Mouse (Mus musculus): Measurements from ENCODE around the gene Rsbn1. TPM values are rescaled to one million over a fixed set of nuclear protein-coding genes. Genes with fewer than 3 reads are reported as not detected.

Gene Rsbn1
- polyA plus RNA-seq, 1 experiment from 2014 or later, result 7.2 TPM

DNA sequence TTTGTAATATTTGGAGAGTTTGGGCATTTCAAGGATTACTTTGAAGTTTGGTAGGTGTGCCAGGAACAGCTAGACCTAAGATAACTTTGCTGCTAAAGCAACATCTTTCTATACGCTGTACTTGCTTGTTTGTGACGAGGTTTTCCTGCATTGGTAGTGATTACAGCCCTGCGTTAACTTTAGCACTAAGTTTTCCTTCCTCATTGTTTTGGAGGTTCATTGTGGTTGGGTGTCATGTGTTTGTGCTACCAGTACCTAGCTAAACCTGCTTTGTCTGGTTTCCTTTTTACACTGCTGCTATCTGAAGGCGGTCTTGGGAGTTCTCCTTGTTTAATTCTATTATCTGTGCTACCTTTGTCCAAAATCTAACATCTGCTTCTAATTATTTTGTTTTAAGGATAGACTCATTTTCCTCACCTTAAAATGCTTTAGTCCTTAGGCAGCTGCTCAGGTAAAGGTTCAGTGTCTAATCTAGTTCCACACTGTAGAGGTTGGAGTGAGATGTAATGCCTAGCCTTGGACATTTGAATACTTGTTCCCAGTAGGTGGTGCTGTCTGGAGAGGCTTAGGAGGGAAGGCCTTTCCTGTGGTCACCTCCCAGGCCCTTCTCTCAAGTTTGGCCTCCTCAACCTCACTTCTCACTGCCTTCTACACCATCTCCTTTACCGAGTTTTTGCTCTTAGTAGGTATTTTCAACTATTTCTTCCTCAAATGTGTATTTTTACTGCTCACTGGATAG, 96.2 kb downstream of the Rsbn1 start:
- WGBS, result 85% methylated on average over 5 of the region's 5 CpGs

GRCm38 (mm10) chr3:104011972-104012371, 98.1 kb downstream of the Rsbn1 start:
- Histone ChIP-seq H3K27me3 (ENCODE audit: control insufficient read depth, insufficient read depth, low read length) (no peaks in the 10 kb centered on the region), H3K4me1 (replicated peaks; ENCODE audit: control insufficient read depth, insufficient read depth) (no peaks in the 10 kb centered on the region), H3K27ac (replicated peaks) (no peak overlapping the region), H3K9me3 (ENCODE audit: control insufficient read depth, low read length) (no peaks in the 10 kb centered on the region), H3K4me3 (ENCODE audit: low read depth, low read length) (no peak overlapping the region), H3K4me2 (replicated peaks; ENCODE audit: low read depth) (no peak overlapping the region), H3K36me3 (ENCODE audit: control insufficient read depth, insufficient read depth, low read length) (peaks cover 13% of the 10 kb centered on the region), H3K9ac (ENCODE audit: low read length) (no peak overlapping the region)
- no peak for ATAC-seq (ENCODE audit: low FRiP score, low TSS enrichment)
- DNase-seq (ENCODE audit: low spot score), result no peak
- WGBS, result 83% methylated on average over 2 of the region's 2 CpGs
- TF ChIP-seq CTCF (IDR thresholded peaks at IDR 0.05; ENCODE audit: low read depth), result no peak
- TF ChIP-seq EP300 (optimal IDR thresholded peaks at IDR 0.05), result no peak

More for the DNA sequence above, 96.2 kb downstream of the Rsbn1 start:
- Histone ChIP-seq H3K9me3 (ENCODE audit: control insufficient read depth, low read length) (no peaks in the 10 kb centered on the region), H3K4me1 (replicated peaks; ENCODE audit: control insufficient read depth, insufficient read depth) (no peaks in the 10 kb centered on the region), H3K36me3 (ENCODE audit: control insufficient read depth, insufficient read depth, low read length) (peaks cover 8% of the 10 kb centered on the region), H3K27me3 (ENCODE audit: control insufficient read depth, insufficient read depth, low read length) (no peaks in the 10 kb centered on the region), H3K9ac (ENCODE audit: low read length) (no peak overlapping the region), H3K4me2 (replicated peaks; ENCODE audit: low read depth) (no peak overlapping the region), H3K4me3 (ENCODE audit: low read depth, low read length) (no peak overlapping the region), H3K27ac (replicated peaks) (no peak overlapping the region)
- ATAC-seq (ENCODE audit: low FRiP score, low TSS enrichment), result no peak
- DNase-seq (ENCODE audit: low spot score), result no peak
- TF ChIP-seq CTCF (IDR thresholded peaks at IDR 0.05; ENCODE audit: low read depth) (peak; percentile 46), EP300 (optimal IDR thresholded peaks at IDR 0.05) (no peak)

Other genes starting within 250 kb of the Rsbn1 start
- gene Olfml3, start 176.1 kb upstream of the Rsbn1 start, polyA plus RNA-seq (2015; fragmentation: Nextera tagmentation; extraction: Ambion mirVana), result 18.0 and 19.5 TPM in 2 replicates
- gene Gm10964, start 174.8 kb upstream of the Rsbn1 start, polyA plus RNA-seq (2015; fragmentation: Nextera tagmentation; extraction: Ambion mirVana), result not detected in 2 replicates
- gene Hipk1, start 122.6 kb upstream of the Rsbn1 start, polyA plus RNA-seq (2015; fragmentation: Nextera tagmentation; extraction: Ambion mirVana), result 6.7 and 7.5 TPM in 2 replicates
- 15.3 and 16.3 TPM in 2 replicates for gene Dclre1b, start 104.7 kb upstream of the Rsbn1 start, polyA plus RNA-seq (2015; fragmentation: Nextera tagmentation; extraction: Ambion mirVana)
- 12.2 TPM in 2 replicates for gene Ap4b1, start 104.6 kb upstream of the Rsbn1 start, polyA plus RNA-seq (2015; fragmentation: Nextera tagmentation; extraction: Ambion mirVana)
- 0.30 and 0.61 TPM in 2 replicates for gene Gm43064, start 104.5 kb upstream of the Rsbn1 start, polyA plus RNA-seq (2015; fragmentation: Nextera tagmentation; extraction: Ambion mirVana)
- 4.4 and 5.2 TPM in 2 replicates for gene Bcl2l15, start 81.5 kb upstream of the Rsbn1 start, polyA plus RNA-seq (2015; fragmentation: Nextera tagmentation; extraction: Ambion mirVana)
- gene Ptpn22, start 54.3 kb upstream of the Rsbn1 start, polyA plus RNA-seq (2015; fragmentation: Nextera tagmentation; extraction: Ambion mirVana), result 0.59 and 0.68 TPM in 2 replicates
- 10.6 and 11.2 TPM in 2 replicates for gene Phtf1, start 54.0 kb downstream of the Rsbn1 start, polyA plus RNA-seq (2015; fragmentation: Nextera tagmentation; extraction: Ambion mirVana)